Mouse (Mus musculus): ENCODE results near the gene Caprin1.

Caprin1 gene

DNA sequence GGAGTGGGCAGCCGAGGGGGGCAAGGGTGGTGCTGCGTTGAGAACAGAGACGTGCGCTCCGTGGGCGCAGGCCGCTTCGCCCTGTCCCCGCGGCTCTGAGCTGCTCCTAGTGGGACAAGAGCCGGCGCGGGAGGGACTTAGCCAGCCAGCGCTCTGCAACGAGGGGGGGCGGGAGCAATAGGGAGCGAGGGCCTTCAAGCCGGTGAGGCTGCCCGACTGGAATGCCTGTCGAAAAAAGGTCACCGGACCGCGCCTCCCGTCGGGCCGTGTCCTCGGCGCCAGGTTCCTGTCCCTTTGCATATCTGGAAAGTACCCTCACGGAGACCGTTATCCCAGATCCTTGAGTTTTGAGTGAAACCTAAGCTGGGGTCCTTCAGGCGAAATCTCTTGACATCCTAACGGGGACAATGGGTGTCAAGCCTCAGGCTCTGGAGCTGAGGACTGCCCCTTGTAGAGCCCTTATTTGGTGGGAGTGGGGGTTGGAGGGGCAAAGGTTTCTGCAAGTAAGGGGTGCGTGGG lies at the start of gene Caprin1:
Gene Caprin1, minus strand, starts transcription at position 159 of the 519 bp plus-strand sequence.
- DNase-seq (ENCODE audit: low spot score in 2 of 2) = peak; percentile 95 to 97

DNA sequence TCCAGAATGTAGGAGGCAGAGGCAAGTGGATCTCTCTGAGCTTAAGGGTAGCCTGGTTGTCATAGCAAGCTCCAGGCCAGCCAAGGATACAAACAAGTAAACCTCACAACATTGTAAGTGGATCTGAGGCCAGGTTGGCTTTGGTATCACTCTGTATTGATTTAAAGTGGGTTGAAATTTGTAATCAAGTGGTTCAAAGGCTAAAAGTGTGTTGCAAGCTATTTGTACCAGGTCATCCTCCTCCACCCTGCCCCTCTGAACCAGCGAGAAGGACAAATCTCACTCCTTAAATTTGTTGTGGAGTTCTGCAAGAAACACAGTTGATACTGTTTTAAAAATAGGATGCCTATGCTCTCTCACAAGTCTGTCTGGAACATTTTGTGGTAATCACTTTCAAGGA lies 49.4 kb upstream of the Caprin1 start:
- no peak for DNase-seq (ENCODE audit: low spot score in 2 of 2)

DNA sequence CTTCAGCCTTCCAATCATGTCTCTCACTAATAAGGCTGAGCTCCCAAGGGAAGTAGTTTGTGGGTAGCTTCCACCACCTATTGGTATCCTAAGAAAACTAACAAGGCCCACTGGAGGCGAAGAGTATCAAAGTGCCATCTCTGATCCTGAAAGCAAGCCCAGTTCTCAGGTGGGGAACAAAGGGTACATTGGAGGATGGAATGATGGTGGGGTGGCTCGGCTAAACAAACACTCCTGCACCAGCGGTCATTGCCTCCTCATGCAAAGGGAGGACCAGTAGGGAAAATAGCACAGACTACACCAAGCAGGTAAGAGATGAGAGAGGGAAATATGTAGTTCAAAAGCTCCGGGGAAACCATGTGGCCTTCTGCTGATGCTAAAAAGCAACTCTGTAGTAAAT lies 48.8 kb upstream of the Caprin1 start:
- no peak for DNase-seq (ENCODE audit: low spot score in 2 of 2)

DNA sequence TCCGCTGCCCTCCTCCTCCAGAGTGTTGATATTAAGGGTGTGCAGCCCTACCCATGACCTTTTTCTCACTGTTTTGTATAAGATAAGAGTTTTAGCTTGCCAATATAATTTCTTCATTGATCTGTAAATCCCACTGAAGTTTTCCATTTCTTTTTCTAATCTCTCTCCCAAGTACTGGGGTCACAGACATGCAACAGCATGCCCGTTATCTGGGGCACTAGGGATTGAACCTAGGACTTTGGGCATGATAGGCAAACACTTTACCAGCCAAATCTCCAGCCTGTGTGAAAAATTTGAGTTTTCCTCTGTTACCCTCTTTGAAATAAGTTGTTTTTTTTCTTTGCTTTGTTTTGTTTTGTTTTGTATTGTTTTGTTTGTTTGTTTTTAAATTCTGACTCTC lies 46.6 kb upstream of the Caprin1 start:
- DNase-seq (ENCODE audit: low spot score in 2 of 2) = no peak

DNA sequence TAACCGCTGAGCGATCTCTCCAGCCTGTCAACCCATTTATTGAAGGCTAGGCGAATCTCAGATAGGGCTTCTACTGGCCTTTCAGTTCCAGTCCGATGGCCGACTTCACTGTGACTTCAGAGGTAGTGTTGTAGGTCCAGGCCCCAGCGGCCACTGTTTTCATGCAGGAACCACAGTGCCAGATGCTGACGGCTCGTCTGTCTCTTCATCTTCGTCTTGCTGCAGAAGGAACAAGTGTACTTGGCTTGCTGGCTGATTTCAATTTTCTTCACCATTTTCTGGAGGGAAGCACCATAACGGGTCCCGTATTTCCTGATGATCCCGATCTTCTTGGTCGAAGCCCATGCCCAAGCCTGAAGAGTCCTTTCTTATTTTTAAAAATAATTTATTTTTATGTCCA lies 45.9 kb upstream of the Caprin1 start:
- DNase-seq (ENCODE audit: low spot score in 2 of 2) = no peak

DNA sequence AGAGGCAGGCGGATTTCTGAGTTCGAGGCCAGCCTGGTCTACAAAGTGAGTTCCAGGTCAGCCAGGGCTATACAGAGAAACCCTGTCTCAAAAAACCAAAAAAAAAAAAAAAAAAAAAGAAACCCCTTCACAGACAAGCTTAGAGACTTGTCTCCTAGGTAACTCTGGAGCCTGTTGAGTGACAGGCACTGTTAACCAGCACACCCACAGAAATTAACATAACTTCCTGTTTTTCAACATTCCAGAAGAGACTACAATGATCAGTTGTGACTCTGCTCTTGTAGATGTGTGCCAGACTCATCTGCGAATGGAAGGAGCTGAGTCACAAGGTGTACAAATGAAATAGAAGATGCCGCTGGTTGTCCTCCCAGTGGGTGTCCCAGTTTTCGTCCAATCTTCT lies 44.9 kb upstream of the Caprin1 start:
- no peak for DNase-seq (ENCODE audit: low spot score in 2 of 2)

DNA sequence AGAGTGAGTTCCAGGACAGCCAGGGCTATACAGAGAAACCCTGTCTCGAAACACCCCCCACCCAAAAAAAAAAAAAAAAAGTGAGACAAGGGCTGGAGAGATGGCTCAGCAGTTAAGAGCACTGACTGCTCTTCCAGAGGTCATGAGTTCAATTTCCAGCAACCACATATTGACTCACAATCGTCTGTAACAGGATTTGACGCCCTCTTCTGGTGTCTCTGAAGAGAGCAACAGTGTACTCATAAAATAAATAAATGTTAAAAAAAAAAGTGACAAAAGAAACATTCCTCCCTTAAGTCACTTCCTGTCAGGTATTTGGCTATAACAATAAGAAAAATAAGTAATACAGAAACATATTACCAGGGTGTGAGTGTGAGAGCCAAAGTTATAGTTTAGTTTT lies 41.0 kb upstream of the Caprin1 start:
- DNase-seq (ENCODE audit: low spot score in 2 of 2) = no peak

DNA sequence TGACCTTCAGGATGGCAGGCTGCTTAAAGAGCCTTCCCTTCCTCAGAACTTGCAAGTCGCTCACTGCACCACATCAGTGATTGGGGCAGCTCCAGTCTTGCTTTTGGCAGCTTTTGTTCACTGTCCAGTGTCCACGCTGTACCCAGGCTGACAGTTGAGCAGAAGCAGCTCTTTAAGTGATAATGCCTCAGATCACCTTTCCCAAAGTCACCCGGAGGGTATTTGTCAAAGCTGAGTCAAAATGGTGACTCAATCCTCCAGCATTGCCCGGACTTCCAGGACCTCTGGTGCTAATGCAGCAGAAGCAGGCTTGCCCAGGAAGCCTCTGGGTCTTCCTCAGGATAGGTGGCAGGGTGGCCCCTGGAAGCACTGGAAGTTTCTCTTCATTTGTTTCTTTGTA lies 39.7 kb upstream of the Caprin1 start:
- no peak for DNase-seq (ENCODE audit: low spot score in 2 of 2)

DNA sequence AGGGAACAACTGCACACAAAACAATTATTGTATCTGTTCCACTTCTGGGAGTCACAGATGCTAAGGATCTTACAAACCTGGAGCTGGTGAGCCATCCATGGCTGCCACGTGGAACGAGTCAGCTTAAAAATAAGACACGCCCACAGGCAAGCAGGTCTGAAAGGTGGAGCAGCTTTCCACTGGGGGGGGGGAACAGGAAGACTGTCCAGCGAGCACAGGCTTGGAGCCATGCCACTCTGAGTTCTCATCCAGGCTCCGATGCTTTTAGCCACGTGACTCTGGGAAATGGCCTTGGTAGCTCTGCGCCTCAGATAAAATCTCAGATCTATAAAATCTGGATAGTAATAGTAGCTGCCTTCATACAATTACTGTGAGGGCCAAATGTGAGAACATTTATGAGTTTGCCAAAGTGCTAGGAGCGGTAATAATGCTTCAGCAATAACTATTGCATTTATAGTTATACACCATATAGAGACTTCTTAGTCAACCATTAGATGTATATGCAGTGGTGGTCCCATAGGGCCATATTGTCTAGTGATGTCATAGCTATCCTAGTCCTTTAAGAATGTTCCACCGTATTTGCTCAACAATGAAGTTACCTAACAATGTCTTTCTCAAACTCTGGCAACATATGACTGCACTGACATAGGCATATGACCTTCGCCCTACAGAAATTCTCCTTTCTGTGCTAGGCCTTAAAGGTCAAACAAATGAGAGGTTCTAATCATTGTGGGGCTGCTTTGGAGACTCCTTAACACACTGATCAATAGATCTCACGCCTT lies 38.4 kb upstream of the Caprin1 start:
- DNase-seq (ENCODE audit: low spot score in 2 of 2) = no peak

DNA sequence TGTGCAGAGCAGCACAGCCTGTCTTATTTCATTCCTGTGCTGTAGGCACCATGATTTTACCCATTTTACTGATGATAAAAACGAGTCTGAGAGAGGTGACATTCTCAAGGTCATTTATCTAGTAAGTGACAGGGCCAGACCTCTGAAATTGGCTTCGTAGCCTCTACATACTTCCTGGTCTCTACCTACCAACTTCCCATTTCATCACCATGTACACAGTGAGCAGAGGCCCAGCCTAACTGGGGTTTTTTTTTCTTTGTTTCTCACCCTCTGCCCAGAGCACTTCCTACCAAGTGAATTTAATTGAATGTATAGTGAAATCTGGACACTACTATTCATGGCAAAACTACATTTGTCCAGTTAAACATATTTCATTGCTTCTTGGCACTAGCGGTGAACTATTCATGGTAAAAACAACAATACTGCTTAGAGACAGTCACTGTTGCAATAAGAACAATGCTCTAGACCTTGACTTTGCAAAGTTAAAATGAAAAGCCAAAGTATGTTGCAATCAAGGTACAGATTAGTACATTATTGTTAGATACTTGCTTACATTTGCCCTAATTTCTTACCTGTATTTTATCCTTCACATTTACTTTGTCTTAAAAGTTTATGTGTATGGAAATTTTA lies 36.5 kb upstream of the Caprin1 start:
- DNase-seq (ENCODE audit: low spot score in 2 of 2) = no peak

DNA sequence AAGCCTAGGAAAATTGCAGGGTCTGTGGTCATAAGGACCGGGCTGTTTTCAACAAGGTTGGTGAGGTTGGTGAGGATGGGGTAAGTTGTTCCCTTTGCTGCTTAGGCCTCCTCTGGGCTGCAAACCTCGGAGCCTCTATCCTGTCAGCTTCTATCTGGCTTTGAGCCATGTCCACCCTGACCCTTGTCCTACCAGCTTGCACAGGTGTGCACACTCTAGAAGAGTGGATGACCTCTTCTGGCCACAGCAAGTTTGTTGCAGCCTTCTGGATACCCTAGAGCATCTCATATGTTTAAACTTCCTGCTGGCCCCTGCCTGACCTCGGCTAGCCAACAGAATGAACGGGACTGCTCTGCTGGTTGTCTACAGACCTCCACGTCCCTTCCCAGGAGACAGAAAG lies 35.5 kb upstream of the Caprin1 start:
- DNase-seq (ENCODE audit: low spot score in 2 of 2) = no peak

DNA sequence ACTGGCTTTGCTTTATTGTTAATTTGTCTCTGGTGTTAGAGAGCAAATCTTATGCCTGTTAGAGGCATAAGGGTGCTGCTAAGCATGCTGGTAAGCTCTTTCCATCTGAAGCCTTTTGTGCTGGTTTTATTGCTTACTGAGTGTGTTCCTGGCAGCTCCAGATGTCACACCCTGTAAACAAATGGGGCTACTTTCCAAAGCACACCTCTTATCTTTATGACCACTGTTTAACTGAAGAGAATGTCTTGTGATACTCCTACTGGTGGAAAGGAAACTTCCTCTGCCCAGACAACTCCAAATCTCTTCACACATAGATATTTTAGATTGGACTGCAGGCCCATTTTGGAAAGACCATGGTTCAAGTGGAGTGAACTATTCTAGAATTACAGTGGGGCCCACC lies 31.5 kb upstream of the Caprin1 start:
- no peak for DNase-seq (ENCODE audit: low spot score in 2 of 2)

DNA sequence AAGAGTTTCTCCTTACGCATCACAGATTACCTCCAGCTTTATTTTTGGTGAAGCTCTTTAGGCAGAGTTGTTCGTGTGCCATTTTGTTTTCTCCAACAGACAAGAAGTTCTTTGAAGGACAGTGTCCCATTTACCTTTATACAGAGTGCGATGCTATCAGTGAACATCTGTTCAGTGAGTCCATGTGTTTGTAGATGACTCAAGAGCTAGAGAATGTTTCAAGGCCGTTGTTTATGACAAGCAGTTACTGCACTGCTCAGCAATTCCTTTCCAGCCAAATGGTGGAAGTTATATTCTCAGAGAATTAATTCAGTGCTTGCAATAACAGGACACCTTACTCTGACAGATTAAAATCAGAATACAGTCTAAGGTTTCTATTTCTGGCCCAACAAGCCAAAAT lies 27.5 kb upstream of the Caprin1 start:
- no peak for DNase-seq (ENCODE audit: low spot score in 2 of 2)

DNA sequence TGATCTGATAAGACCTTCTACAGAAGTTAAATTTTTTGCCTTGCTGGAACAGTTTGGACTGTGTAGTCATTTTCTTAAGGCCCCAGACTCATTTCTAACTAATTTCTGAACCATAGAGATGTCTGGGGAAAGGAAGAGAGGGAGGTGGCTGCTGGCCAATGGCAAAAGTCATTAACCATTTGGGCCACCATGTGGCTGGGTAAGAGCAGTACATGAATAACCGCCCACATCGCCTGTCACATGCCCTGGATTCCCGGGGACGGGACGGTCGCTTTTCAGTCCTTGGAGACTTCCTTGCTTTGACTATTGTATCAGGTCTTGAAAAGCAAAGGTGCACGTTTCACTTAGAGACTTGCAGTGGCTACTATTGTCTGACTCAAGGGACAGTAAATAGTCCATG lies 25.1 kb upstream of the Caprin1 start:
- DNase-seq (ENCODE audit: low spot score in 2 of 2) = no peak

DNA sequence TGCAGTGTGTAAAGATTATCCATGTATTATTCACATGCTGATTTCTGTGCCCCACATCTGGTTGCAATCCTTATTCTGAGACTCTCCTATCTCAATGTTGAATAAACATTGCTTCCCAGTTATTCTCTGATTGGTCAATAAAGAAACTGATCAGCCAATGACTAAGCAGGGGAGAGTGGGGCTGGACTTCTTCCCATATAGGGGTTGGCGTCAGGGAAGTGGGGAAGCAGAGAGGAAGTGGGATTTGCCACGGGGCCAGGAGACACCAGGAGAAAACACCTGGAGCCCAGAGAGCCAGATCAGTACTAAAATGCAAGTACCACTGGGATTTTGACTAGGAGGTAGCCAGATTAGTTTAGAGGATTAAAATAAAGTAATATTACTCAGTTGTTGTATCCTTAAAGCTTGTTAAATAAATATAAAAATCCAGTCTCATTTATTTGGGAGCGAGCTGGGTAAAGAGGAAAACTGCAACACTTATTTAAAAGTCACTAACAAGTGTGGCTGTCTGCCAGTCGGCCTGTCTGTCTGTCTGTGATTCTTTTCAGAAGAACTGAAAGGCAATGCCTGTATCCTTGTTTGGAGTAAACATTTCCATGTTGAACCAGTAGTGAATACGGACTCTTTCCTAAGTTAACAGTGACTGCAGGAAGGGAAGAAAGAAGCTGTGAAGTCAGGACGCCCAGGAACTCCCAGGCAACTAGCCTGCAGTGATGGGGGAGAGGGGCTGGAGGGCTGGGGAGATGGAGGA lies 19.9 kb upstream of the Caprin1 start:
- DNase-seq (ENCODE audit: low spot score in 2 of 2) = no peak

DNA sequence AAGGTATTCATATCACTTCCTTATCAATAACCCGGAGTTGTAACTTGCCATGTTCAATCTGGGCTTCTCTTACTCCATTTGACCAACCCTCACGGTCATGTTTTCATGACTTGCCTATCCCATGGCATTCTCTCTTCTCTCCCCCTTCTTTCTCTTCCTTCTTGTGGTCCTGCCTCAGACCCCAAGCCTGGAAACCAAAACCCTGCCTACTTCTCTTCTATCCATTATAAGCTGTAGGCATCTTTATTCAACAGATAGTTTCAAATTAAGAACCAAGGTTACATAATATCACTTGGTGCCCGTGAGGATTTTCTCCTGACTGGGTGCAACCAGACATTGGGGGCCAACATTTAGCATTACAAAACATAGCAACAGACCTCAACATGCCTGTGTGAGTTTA lies 18.5 kb upstream of the Caprin1 start:
- no peak for DNase-seq (ENCODE audit: low spot score in 2 of 2)

DNA sequence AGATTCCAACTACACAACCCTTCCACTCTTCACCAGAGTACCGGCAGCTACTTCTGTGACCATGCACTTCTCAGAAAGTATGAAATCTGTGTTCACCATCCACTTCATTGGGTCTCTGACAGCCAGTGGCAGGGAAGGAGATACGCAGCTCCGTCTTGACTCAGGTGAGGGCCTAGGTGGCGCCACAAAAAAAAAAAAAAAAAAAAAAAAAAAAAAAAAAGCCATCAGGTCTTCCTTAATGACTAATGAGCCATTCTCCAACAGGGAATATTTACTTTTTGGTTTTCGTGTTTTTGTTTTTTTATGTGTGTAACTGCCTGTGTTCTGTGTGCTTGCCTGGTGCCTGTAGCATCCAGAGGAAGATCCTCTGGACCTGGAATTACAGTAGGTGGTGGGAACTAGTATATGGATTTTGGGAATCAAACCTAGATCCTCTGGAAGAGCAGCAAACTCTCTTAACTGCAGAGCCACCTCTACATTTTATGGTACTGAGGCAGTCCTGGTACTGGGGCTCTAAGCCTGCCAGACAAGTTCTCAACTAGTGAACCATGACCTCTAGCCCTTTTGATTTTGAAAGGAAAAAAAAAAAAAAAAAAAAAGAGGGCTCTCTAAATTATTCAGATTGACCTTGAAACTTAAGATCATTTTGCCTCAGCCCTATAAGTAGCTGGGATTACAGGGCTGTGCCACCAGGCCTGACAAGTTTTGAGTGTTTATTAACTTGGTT lies 14.2 kb upstream of the Caprin1 start:
- DNase-seq (ENCODE audit: low spot score in 2 of 2) = no peak

DNA sequence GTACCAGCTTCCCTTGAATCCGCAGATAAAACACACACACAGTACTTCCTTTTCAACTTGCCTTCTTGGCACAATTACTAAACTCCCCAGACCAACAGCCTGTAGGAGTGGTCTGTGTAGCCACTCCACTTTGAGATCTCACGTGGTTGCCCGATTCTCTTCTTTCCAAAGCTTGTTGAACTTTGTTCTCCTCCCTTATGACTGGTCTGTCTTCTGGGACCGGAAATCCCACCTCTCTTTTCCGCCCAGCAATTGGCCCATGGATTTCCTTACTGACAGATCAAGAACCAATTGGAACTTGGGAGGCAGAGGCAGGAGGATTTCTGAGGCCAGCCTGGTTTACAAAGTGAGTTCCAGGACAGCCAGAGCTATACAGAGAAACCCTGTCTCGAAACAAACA lies 13.0 kb upstream of the Caprin1 start:
- no peak for DNase-seq (ENCODE audit: low spot score in 2 of 2)

DNA sequence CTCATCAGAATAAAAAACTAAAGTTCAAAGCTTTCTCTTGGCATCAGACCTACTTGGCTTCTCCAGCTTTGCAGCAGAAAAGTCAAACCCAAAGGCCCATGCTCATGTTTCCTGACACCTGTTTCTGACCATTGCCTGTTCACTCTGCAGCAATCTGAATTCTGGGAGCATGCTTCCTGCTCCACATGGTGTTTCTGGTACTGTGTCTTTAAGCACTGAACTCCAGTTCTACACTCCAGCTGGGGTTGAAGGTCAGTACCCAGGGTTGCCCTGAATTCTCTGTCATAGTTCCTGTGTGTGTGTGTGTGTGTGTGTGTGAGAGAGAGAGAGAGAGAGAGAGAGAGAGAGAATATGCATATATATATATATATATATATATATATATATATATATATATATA lies 11.0 kb upstream of the Caprin1 start:
- DNase-seq (ENCODE audit: low spot score in 2 of 2) = no peak

DNA sequence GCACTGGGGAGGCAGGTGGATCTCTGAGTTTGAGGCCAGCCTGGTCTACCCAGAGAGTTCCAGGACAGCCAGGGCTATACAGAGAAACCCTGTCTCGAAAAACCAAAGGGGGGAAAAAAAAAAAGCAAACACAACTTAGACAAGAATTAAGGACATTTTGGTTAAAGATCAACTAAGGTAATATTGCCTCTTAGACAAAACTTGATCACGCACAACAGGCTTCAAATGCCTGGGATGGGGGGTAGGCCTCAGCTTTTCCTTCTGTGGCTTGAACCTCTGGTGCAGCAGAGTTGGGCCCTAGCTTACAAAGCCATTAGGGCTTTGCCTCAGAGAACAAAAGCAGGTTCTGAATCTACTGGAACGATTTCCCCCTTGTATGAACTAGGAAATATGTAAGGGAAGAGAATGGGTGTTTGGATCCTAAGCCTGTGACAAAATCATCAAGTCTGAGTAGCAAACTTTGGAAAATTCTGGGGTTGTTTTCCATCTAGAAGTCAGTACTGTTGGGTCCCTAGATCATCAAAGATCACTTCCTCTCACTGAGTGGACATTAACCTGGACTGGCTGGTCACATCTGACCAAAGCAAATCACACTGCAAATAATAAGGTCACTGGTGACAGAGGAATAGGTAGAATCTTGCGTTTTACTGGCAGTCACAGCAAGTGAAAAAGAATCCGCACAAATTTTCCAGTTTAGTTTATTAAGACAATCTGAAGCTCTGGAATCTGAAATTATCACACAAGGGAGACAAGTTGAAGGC lies 6.5 kb upstream of the Caprin1 start:
- no peak for DNase-seq (ENCODE audit: low spot score in 2 of 2)

DNA sequence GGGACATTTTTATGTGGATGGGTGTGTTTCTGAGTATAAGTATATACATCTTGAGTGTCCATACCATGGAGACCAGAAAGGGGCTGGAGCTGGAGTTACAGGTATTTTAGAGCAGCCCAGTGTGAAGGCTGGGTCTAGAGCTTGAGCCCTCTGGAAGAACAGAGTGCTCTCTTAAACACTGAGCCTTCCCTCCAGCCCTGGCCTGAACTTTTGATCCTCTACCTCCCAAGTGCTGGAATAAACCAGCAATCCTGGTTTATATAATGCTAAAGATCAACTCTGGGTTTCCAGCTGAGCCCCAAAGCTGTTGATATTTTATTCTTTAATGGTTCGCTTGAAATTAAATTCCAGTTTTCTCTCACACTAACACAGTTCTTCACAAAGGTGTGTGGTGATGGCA lies 5.0 kb upstream of the Caprin1 start:
- DNase-seq (ENCODE audit: low spot score in 2 of 2) = no peak
